Mouse (Mus musculus) CD4-positive, CD25-positive, alpha-beta regulatory T cell (primary cell): Measurements from ENCODE around the gene Lax1. TPM values are rescaled to one million over a fixed set of nuclear protein-coding genes. Genes with fewer than 3 reads are reported as not detected.

Experiments used
- polyA plus RNA-seq: library from polyadenylated mRNA; unstranded; fragments of 100-300 nt; shearing (Covaris generic); gene quantifications from one replicate; pipeline ENCODE4 v1.2.1, GENCODE M21; 2017

Gene Lax1
- polyA plus RNA-seq: 89.5 TPM

DNA sequence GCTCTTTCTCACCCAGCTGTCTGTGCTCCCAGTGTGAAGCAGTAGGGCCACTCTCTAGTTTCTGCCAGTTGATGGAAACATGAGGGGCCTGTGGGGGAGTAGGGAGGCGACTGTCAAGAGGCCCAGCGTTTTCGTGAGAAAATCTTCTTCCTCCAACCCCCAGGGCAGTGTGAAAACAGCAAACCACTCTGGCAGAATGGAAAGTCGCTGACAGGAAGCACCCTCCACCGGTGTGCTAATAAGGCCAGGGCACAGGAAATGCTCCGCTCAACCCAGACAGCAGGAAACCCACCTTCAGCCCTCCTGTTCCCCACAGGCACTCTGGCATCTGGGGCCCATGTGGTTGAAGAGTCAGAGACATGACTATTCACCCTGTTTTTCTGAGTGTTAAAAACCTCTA, at the start of gene Lax1:
TSS of gene Lax1 (minus strand) at position 212 of the 400 bp plus-strand sequence.

DNA sequence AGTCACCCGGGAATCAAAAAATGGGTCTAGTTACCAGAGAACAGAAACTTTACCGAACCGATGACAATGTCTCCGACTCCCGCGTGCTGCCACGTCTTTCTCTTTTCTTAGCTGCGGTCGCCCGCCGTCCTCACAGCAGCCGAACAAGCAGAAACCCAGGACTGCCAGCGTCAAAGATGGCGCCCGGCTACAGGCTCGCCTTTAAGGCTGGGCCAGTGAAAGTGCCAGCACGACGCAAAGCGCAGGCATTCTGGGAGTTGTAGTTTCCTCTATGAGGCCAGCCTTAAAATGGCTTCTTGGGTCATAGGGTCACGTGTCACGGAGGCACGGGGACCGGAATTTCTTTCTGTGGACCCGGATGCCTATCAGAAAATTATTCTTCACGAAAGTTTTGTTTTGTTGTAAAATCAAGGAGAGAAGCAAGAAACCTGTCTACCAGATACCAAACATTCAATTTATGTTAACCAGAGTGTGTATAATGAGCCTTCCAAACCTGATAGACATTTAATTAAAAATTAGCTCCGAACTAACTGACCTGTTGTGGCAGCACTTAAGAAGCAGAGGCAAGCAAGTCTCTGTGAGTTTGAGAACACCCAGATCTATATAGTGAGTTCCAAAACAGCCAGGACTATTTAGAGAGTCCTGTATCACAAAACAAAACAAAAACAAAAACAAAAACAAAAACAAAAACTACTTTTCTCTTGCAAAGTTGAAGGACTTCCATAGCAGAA, 28.5 kb downstream of the Lax1 start, which contains the start of gene Gm38394:
TSS of gene Gm38394 (minus strand) at position 116 of the 731 bp plus-strand sequence.

DNA sequence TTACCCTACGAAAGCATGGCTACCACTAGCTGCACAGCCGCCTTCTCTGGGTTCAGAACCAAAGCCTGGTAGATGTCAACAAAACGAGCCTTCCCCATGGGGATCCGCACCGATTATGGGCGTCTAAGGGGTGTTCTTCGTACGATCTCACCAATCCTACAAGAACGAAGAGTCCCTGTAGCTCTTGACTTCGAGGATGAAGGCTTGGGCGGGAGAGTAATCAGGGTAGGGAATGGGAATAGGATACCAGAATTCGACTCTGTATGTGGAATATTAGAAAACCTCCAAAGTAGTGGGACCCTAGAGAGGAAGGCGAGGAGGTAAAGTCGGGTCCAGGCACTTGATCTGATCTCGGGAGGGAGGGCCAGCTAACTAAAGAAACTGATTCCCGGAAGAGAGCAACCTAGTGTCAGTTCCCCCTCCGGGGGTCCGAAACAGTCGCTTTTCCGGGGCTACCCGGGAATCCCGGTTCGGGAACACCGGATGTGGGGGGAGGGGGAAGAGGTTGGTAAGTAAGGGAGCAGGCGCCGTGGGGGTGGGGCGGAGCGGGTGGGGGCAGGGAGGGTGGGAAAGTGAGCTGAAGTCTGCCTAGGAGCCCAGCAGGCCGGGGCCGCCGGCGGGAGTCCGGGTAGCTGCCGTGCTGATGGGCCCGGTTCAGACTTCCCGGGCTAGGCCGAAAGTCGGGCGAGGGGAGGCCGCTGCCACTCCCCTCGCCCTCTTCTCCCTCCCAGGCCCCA, 29.3 kb downstream of the Lax1 start, which contains the start of gene Zbed6:
TSS of gene Zbed6 (minus strand) at position 420 of the 737 bp plus-strand sequence.

Other genes with a start within 250 kb of the Lax1 start
- 304 TPM for gene Snrpe, start 79.8 kb downstream of the Lax1 start, polyA plus RNA-seq
- gene Zbed6, start 29.2 kb downstream of the Lax1 start, polyA plus RNA-seq: not detected
- 2.1 TPM for gene Gm38394, start 28.8 kb downstream of the Lax1 start, polyA plus RNA-seq
- 3.5 TPM for gene Atp2b4, start 110.9 kb upstream of the Lax1 start, polyA plus RNA-seq
- not detected for gene Optc, start 217.9 kb upstream of the Lax1 start, polyA plus RNA-seq
- not detected for gene Prelp, start 231.3 kb upstream of the Lax1 start, polyA plus RNA-seq